Mouse (Mus musculus): ENCODE measurements around the gene Clec4f.

Clec4f gene

DNA sequence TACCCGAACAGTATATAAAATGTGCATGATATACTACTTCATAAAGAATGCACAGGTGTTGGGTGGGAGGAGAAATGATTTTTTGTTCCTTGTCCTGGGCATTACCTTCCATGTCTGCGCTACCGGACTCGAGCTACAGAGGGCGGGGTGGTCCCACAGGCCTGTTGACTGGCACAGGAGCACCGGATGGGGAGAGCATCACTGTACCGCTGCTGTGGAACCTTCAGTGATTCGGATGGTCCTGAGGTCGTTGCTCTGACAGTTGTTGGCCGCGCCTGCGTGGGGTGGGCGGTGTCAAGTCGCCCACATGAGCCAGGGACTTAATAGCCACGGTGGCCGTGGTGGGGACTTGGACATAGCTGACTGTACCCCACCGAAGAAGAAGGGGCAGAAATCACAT is 29.2 kb downstream of the Clec4f start:
- DNase-seq = no peak

DNA sequence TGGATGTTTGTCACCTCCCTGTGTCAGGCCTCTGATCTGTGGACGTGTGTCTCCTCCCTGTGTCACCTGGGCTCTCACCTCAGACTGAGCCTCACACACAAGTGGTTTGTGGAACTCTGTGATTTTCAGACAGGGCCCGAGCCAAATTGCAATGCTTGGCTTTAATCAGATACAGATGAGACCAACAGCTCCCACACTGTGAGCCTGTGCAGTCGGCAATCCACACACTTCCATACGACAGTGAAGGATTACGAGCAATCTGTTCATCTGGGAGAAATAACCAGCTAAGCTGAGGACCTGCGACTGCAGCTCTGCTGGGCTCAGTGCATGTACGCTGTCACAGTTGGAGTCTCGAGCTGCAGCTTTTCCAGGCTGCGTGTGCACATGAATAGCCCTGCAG is 36.0 kb downstream of the Clec4f start:
- DNase-seq = no peak

DNA sequence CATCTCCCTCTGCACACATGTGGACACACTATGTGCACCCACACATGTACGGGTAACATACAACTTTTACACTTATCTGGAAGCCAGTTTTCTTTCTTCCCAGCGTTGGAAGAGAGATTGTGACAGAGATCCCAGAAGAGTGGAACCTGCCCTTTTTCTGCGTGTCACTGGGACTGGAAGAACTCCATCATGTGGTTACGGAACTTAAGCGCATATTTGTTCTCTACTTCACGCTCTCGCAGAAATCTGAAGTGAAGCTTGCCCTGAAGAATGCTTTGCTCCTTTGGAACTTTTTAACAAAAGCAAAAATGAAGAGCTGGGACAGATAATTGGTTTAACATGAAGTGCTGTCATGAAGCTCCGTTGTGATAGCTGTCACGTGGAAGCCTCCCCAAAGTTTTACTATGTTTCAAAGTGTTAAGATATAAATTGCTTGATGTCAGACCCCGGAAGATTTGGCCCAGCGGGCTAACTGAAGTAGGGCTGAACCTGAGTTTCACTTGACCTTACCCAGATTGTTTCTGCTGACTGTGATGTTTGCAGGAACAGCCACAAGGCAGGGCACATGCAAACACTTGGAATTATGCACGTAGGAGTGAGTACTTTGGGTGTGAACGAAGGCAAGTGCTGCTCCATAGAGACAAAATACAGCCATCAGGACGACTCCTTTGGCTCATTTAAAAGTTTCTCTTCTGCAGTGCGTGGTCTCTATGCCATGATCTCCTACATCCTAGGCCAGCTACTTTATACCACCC is 38.2 kb downstream of the Clec4f start:
- DNase-seq = no peak

DNA sequence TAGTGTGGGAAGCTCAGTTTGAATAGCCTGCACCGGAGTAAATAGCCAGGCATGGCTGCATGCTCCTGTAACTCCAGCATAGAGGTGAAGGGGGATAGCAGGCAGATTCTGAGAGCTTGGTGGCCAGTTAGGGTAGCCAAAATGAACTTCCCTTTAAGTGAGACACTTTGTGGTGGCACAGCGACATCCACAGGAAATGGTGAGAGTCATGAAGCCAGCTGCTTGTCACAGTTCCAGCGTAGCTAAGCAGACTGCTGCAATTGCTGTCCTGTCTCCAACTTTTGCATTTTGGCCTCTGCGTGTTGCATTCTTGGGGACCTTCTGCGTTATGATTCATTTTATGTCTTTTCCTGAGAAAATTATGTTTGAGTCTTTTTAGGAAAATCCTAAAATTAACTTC is 39.5 kb downstream of the Clec4f start:
- DNase-seq = peak; percentile 46

DNA sequence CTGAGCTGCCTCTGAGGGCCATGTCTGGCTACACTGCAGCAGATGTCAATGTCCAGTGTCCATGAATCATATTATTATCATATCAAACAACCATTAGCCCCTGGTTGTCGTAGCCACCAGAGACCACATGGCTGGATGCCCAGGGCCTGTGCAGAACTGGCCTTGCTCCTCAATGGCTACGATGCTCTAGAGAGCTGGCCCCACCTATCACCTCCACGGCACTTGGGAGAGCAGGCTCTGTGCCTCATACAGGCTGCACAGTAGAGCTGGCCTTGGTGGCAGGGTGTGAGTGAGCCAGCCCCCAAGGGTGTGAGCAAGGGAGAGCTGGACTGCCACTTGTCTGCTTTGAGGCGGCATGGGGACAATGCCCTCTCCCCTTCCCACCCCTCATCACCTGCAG is 41.5 kb downstream of the Clec4f start:
- no peak for DNase-seq

DNA sequence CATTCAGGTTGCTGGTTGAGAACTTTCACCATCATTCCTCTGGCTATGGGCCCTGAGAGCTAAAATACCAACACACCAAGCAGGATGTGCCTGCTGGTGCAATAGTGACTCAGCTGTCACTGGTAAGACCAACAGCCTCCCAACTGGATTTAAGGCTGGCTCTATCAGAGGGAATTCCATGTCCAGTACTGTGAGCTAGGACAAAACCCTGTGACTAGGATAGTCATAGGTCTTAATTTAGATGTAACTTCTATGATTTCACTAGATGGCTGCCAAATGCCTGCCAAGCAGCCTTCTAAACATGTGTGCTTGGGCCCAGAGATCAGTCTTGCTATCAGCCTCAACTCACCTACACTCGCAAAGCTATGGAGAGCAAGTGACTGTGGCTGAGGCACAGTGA is 43.0 kb downstream of the Clec4f start:
- no peak for DNase-seq

DNA sequence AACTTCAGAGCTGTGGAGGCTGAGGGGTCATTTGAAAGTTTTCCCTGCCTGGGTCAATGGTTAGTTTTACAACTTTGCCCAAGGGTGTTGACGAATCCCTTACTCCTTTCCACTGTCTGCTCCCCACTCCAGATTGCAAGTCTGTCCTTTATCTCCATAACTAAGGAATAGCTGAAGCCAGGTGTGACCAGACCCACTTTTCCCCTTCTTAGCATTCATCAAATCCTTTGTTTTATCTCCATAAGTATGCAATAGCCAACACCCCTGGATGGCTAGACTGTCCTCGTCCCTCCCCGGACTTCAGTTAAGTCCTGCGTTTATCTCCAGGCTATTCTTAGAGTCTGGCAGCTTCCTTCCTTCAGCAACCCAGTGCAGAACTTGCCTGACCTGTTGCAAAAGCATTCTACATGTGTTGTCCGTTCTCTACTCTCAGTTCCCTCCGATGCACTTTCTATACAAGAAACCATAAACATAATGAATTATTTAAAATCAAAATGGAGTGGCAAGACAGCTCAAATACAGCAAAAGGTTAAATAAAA is 56.3 kb downstream of the Clec4f start:
- peak; percentile 62 for DNase-seq

DNA sequence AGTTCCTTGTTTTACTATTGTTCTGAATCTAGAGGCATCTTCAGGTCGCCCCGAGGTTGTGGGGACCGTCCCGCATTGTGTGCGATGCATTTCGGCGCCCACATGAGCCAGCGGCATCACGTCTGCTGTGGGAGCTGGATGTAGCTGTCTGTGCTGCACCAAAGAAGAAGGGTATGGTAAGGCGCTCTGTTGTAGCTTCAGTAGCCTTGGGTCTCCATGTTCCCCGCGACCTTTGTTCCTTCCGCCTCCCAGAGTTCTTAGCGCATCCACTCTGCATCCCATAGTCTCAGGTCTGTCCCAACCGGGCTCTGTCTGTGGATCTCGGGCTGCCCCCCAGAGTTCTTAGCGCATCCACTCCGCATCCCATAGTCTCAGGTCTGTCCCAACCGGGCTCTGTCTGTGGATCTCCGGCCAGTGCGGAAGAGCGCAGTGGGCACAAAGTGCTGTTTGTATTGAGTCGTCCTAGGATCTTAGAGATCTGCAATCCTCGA is 56.9 kb downstream of the Clec4f start:
- no peak for DNase-seq

DNA sequence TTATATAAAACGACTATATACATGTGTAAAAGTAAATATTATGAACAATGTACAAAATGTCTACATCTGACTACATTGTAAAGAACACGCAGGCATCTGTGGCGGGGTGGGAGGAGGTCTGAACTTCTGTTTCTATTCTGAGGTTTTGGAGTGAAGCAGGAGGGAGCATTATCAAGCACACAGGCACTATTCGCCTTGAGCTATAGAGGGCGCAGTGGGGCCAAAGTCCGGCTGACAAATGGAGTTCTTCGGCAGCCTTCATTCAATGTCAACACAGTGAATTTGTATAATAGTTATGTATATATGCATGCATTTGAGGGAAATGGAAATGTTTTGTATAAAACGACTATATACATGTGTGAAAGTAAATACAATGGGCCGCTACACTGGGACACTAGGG is 57.3 kb downstream of the Clec4f start:
- peak; percentile 44 for DNase-seq

DNA sequence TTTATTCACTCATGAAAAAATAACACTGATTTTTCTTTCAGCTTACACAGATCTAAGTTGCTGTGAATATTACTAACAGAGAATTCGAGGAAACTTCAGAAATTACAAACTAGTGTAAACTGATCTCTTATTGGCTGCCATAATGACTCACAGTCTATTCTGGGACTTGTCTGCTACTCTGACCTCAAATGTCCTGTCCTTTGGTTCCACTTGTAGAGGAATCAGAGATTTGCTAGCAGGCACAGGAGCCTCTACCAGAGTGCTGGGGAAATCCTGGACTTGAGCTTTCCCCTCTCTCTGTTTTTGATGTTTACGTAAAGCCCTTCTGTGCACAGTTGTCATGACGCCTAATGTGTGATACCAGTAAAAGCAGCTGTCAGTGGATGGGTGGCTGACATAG is 58.0 kb downstream of the Clec4f start:
- DNase-seq = no peak

DNA sequence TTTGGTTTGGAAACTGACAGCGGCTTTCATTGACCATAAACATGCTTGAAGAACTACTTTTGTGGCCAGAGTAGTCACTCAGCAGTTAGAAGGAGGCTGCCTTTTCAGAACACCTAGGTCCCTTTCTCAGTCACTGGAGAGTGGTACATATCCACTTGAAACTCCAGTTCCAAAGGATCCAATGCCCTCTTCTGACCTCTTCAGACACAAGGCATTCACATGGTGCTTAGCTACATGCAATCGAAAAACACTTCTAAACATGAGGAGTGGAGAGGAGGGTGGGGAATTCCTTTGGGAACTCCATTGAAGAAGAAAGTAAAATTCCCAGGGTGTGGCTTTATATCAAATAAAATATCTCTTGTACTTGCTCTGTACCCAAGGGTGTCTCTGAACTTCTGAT is 61.0 kb downstream of the Clec4f start:
- DNase-seq = no peak

All from layer of hippocampus, adult 9-11 months (tissue).